Mouse (Mus musculus): Measurements from ENCODE around the gene Tarm1.

Tarm1 gene

DNA sequence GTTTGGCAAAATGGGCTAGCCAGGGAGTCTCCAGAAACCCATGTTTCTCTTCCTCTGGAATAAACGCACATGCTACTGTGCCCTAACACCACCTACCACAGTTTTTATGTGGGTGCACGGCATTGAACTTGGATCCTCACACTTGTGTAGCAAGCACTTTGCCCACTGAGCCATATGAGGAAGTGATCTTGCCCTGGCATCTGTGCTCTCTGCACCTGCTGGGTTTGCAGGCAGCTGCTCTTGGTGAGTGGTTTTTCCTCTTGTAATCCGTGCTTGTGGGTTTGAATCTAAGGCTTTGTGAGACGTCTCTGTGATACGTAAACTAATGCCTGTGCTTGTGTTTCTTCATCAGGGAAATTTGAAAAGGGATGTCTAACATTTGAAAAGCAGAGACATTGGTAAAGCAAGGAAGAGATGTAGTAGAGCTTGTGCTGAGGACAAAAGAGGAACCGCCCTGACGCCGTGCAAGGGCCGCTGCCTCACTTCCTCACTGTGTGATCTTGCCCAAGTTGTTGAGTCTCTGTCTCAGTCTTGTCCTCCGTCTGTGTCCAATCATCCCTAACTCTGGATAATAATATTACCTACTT lies 59.9 kb downstream of the Tarm1 start:
- no peak for DNase-seq (ENCODE audit: low read depth, low spot score)

DNA sequence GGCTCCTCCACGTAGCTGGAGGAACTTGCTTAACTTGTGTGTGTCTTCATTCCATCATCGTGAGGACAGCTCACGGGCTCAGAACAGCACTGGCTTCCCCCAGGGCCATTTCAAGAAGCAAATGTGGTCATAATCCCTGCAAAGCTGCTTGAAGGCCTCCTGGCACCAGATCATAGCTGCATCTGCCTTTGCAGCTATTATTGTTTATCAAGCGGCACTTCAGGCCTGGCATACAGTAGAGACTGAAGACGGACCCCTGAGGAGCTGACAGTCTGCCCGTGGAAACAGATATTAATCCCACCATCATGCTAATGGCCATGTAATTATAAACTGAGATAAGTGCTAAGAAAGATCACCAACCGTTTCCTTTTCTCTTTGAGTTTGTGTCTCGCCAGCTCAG lies 61.9 kb downstream of the Tarm1 start:
- DNase-seq (ENCODE audit: low read depth, low spot score), result no peak

DNA sequence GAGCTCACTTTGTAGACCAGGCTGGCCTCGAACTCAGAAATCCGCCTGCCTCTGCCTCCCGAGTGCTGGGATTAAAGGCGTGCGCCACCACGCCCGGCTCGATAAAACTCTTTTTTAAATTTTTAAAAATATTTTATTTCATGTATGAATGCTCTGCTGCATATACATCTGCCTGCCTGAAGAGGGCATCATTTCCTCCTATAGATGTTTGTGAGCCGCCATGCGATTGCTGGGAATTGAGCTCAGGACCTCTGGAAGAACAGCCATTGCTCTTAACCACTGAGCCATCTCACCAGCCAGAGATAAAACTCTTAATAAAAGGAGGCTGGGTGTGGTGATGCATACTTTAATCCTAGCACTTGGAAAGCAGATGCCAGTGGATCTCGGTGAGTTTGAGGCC lies 62.4 kb downstream of the Tarm1 start:
- no peak for DNase-seq (ENCODE audit: low read depth, low spot score)

DNA sequence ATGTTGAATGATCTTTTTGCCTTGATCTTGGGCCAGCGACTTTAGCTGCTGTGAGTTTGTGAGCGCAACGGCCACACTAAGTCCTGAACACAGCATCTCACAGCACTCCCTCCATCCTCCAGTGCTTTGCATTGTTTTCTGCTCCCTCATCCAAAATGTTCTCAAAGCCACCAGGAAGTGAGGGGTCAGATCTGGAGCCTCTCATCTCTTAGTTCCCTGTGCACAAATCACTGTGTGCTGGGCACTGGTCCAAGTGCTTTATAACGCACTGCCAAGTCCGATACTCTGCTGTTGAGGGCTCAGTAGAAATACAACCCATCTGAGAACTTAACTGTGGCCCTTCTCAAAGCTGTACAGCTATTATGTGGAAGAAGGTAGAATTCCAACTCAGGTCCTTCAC lies 64.5 kb downstream of the Tarm1 start:
- DNase-seq (ENCODE audit: low read depth, low spot score), result no peak
